Mouse (Mus musculus) ES-CJ7 (cell line): Measurements from ENCODE around the gene Abcg1.

Source experiments
- DNase-seq: peaks from one replicate; pipeline ENCODE4 v3.0.0; 2011; ENCODE audit warnings: low read depth, low spot score

Abcg1 gene

DNA sequence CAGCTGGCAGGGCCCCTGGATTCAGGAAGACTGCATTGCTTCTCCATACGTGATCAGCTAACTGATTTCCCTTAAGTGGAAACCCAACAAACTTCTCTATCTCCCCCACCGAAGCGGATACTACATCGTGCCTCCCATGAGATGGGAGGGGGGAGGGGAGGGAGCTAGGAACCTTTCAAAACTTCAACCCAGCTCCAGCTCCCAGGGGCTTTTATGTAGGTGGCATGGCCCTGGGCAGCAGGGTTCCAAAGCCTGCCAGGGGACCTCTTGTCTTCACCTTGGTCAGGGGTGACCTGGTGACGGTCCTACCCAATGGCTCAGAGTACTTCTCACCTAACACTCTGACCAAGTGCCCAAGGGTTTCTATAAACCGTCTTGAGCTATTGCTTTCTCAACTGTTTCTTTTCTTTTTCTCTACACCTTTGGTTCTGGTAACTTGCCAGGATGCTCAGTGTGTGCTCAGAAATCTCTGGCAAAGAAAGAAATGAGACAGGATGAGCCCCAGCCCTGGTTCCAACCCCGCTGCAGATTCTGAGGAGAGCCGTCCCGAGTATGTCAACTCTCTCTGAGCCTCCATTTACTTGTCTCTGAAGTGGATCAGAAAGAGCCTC is 71.3 kb downstream of the Abcg1 start:
- no peak for DNase-seq

DNA sequence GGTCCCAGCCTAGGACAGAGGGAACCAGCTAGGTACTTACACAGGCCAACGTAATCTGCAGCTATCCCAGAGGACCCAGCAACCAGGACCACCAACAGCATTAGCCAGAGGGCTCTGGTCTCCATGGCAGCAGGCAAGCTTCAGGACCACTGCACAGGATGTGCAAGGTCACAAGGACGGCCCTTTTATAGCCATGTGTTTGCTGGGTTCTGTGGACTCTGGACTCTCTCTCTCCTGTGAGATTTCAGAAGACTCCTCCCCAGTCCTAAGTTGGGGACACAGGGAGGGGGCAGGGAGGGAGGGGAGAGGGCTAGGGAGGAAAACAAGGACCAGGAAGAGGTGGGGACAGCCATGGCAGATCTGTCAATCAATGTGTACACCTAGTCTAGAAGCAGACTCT is 72.0 kb downstream of the Abcg1 start, which contains the start of gene Tff3:
Tff3 (minus strand) TSS at position 195 of the 400 bp plus-strand sequence.
- no peak for DNase-seq

DNA sequence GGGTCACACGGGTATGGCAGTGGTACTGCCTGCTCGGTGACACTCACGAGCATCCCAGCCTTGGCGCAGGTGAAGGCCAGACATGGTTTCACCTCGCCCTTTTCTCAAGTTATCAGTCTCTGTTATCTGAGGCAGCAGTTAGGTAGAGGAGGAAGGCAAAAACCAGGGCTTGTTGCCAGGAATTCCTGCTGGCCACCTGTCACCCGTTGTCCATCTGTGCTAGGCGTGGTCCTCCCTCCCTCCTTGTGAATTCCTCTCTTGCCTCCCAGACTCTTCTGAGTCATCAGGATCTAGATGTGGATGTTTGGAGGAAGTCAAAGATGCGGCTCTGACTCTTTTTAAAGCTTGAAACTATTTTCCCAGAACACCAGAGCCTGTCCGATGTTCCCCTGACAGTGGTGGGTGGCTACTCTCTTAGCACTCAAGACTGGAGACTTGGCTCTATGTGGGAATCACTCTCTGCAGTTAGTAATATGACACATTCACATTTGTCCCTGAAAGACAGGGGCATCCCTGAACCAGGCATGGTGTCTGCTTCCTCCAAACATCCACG is 73.9 kb downstream of the Abcg1 start:
- DNase-seq, result no peak

DNA sequence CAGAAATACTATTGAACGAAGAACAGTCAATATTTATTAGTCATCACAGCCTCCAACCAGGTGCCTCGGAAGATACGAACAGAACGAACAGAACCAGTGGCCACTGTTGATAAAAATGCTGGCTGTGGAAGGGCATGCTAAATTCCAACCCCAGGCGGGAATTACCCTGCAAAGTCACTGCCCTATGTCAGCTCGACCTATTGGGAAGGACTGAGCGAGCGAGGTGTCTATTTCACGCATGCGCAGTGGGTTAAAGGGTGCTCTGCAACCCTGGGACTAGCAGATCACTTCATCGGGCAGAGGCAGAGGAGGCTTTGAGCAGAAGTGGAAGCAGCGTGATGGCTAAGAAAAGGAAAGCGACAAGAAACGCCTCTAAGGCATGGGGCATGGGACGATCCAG is 76.3 kb downstream of the Abcg1 start:
- peak; percentile 61 for DNase-seq

DNA sequence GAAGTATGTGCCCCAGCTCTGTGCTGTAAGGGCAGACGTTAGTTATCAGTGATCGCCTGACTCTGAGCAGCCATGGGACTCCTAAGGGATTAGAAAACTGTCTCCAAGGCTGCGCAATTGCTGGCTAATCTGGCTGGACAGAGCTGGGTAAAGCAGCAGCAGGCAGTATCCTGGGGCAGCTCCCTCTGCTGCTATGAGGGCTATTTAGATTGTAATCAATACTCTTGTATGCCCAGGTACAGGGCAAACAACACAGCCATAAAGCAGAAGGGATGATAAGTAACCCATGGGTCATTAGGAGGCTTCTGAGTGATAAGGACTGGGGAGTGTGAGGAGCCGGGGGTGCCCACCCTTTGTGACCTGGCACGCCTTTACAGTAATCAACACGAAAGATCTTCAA is 77.4 kb downstream of the Abcg1 start:
- DNase-seq, result no peak

DNA sequence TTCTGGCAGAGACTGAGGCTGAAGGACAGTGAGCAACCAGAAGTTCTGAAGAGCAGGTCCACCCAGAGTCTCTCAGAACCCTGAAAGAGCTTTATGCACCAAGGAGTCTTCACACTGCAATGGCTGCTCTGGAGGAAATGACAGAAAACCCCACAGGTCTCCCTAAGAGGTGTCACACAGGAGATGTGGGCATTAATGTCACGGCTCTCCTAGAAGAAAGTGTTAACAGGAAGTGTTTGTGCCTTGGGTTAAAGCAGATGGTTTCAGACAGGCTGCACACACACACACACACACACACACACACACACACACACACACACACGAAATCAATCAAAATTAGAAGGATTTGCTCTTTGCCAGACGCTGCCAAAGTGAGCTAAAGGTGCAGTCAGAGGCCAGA is 78.8 kb downstream of the Abcg1 start:
- no peak for DNase-seq

DNA sequence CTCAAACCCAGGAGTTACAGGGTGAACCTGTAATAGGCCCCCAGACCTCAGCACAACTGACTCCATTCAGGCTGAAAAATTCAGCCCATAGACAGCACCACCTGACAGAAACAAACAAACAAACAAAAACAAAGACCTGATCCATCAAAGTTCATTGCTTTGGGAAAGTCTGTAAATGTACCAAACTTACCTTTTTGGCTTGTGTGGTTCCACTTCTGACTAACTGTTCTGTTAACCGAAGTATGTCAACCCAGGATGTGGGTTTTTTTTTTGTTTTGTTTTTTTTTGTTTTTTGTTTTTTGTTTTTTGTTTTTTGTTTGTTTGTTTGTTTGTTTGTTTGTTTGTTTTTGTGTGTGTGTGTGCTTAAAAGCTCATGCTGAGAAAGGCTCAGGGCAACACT is 79.3 kb downstream of the Abcg1 start:
- DNase-seq, result no peak

DNA sequence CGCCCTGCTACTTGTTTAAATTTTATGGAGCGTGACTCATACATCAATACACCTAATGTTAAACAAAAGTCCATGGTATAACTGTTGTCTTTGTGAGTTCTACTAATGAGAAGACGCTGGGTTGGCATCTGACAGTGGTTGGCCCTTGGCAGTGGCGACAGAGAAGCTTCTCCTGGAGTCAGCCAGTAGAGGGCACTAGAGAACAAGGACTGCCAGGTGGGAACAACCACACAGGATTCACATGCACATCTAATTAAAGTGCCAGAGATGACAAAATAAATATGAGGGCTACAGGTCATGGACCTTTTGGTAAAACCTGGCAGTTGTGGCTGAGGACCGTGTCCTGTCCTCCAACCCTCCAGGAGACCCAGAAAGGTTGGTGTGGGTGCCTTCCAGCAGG is 80.9 kb downstream of the Abcg1 start:
- DNase-seq, result peak; percentile 63

DNA sequence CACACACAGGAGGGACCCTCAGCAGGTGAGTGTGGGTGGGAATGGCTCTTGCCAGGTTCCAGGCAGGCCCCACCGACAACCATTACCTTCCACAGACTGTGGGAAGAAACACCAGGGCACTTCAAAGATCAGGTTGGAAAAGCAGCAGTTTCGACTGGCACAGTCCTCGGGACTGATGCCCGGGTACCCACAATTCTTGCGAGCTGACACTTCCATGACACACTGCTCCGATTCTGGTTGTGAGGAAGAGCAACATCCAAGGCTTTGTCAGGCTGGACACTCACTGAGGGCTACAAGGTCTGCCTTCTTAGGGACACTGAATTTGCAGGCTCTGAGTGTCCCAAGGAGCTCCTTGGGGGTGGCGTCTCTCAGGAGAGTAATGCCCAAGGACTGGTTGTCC is 84.6 kb downstream of the Abcg1 start:
- no peak for DNase-seq

DNA sequence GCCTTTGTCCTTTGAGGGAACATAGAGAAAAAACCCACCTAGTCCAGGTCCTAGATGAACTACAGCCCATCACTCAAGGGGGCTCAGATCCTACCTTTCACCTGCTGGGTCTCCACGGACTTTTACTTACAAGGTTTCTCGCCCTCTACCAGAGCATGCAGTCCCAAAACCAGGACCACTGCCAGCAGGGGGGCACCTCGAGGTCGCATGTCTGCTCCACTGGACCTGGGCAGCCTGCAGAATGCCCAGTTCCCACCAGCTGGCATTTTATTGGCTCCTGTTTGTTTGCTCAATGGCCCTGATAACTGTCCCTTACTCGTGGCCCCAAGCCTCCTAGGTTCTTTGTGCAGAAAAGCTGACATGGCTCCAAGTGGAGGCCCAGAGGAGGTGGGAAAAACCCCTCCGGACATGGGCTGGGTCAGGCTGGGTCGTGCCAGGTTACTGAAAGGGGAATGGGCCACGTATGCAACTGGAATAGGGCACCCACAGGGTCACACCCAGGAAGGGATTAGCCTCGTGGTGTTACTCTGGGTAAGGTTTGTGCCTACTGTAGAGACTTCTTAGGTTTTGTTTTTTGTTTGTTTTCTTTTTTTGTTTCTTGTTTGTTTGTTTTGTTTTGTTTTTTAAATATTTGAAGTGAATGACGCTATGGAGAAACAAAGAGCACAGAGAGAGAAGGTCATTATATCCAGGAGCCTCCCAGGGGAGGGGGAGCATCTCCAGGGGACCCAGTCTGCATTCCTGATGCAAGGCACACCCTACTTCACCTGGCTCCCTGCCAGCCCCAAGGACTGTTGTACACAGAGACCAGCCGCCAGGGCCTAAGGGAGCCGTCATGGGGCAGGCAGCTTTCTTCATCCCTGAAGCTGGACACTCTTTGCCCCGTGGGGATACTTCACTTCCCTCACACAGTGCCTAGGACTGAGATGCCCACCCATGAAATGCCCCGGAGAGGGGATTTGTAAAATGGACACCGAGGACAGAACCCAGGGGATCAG is 86.9 kb downstream of the Abcg1 start, which contains the start of gene Tff2:
Tff2 (minus strand) TSS at position 243 of the 998 bp plus-strand sequence.
- DNase-seq, result peak; percentile 71

DNA sequence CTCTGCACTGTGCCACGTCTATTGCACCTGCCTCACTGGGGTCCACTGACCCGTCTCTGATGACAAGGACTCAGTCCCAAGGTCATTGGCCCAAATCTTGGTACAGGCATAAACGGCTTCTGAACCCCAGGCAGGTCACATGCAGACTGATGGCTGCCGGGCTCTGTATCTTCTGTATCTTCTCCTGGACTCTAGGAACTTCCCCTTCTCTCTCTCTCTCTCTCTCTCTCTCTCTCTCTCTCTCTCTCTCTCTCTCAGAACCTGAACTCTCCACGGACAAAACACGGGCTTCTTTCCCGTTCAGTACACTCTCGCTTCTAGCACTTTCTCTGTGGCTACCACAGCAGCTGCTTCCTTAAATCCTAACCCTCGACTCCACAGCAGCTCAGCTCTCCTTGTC is 88.5 kb downstream of the Abcg1 start:
- no peak for DNase-seq

DNA sequence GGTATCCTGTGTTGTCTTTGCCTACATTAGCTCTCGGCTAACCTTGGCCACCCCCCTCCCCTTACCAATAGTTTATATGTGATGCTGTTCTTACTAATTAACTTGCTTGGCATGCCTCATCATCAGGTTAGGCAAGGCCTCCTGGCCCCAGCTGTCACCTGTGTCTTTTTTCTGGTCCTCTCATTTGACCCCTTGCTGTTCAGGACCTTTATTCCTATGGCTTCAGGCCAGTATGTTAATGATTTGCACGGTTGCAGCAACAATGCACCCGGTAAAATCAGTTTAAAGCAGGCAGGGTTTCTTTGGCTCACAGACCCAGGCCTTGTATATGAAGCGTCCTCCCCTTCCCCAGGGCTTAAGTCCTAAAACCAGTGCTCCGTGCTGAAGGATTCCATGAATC is 95.0 kb downstream of the Abcg1 start:
- no peak for DNase-seq

DNA sequence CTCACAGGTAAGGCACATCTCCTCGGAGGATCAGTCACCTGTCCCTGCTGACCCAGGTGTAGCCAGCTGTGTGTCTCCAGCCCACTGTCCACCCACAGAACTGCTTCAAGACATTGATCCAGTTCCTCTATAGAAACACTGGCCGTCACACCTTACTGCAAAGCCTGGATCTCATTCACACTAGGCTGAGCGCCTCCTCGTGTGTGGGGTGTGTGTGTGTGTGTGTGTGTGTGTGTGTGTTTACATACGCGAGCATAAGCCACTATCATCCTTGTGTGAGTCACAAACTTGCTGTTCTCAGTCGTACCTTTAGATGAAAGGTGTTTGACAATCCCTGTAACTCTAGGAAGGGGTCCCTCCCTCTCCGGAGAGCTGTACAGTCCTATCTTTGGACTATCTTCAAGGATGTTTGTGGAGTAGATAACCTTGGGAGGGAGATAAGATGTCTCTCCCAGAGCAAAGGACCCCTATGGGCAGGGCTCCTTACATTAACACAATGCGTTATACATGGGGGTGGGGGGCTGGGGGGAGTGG is 95.6 kb downstream of the Abcg1 start:
- no peak for DNase-seq

DNA sequence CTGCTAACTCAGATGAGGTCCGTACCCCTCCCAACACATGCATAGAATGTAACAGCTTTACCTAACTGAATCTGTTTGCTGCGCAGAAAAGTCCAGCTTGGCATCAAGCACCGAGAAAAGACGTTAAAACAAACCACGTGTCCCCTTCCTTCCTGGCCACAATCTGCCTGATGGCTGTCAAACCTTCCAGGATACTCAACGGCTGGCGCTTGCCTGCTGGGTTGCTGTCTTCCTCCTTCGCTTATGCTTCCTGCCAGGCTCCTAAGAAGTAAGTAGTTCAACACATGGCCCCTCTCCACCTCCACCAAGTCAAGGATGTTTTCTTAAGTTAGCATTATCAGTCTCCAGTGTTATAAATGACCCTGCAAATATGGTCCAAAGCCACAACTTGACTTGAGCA is 96.3 kb downstream of the Abcg1 start:
- DNase-seq, result no peak

DNA sequence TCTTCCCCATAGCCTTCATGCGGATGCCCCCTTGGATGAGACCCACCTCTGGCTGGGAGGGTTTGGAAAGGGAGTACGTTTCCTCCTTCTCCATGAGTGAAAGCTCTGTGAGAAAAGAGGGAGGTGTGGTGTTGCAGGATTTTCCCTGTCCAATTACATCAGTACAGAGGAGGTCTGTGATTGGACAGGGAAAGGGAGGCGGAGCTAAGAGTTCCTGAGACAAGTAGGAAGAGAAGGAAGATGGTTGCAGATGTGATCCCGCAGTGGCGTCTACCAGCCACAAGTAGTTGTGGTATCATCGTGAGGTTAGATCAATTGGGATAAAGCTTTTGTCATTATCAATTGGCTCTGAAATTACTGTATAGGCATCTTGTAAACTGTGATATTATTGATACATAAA is 100.4 kb downstream of the Abcg1 start:
- DNase-seq, result peak; percentile 42

DNA sequence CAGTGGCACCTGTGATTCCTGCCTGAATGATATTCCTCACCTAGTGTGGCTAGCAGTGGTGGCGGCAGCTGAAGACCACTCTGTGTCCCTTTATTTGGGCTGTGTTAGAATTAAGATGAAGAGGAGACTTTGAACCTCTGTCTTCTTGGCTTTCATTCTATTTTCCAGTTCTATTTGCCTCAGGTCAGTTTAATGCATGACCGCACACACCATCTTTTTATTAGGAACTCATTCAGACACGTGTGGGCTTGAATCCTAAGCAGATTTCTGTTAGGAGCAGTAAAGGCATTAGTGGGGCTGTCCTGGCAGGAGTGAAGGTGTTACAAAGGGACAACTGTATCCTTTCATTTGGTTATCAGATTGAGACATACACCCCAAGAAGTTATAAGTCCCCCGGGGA is 102.8 kb downstream of the Abcg1 start:
- DNase-seq, result no peak

DNA sequence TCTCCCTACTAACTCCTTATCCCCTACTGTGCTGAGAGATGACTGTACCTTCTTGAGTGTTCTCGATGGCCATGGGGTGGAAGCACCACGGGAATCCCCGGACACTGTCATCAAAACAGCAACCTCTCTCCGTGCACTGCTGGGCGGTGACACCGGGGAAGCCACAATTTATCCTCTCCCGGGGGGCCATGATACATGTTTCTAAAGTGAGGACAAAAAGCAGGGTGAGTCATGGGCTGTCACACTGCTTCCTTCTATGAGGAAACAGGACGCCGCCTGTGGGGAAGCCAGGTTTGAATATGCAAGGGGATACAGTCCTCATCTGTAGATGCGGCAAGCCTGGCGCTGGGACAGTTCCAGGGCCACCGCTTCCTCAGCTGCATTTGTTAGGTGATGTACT is 105.1 kb downstream of the Abcg1 start:
- no peak for DNase-seq

DNA sequence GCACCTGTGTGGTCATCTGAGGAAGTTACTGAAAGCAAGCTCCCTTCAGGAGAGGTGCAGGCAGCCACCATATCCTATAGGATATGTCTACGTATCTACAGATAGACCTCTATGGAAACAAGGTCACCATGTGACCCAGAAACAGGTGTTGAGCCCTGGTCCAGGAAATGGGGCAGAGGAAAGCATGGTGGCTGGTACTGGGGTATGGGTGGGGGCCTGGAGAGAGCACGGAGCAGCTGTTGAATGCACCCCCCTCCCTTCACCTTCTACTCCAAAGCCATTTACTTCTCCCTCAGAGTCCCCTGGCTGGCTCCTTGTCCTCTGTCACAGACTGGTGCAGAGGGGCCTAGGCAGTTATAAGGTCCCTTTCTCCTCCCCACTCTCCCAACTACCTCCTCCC is 106.3 kb downstream of the Abcg1 start:
- no peak for DNase-seq

DNA sequence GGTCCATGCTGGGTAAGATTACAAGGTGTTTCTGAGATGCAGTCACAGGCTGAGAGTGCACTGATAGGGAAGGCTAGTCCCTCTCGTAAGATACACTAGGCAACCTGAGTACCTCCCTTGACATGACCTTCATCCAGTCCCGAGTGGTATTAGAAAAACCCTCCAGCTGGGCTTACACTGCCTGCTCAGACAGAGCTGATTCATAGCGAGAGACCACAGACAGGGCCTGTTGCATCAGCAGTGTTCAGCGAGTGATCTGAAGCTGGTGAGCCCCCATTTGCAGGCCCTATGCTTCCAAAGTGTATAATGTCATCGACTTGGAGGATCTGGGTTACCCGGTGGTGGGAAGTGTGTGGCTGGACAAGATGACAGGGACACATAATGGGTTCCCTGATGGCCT is 107.7 kb downstream of the Abcg1 start, which contains the start of gene Tff1:
Tff1 (minus strand) TSS at position 151 of the 400 bp plus-strand sequence.
- no peak for DNase-seq
